Mouse (Mus musculus) kidney, embryonic 14.5 days (tissue): ENCODE measurements around the gene Zpr1. TPM values are rescaled to one million over a fixed set of nuclear protein-coding genes. Genes with fewer than 3 reads are reported as not detected.
A peak's percentile ranks its signal among the peaks of the same experiment; 100 is the strongest.

Source experiments
- ATAC-seq: fragments of 200-750 bp; cut with Nextera tagmentation; 2 replicates; pipeline ENCODE4 v1.8.0; 2017; ENCODE audit warnings: moderate number of reproducible peaks, mild to moderate bottlenecking, moderate TSS enrichment, moderate library complexity; ENCODE audit not compliant: low FRiP score, low TSS enrichment
- H3K27ac ChIP-seq: fragments of 300-500 bp; sonication (generic); 2 replicates; pipeline ENCODE4 v1.5.1; 2014; ENCODE audit warnings: low read depth, mild to moderate bottlenecking, low read length, moderate library complexity, mixed read lengths
- H3K27me3 ChIP-seq: fragments of 300-500 bp; sonication (generic); 2 replicates; pipeline ENCODE4 v1.6.1; 2014; ENCODE audit warnings: mild to moderate bottlenecking, low read length; ENCODE audit not compliant: control insufficient read depth, insufficient read depth
- H3K36me3 ChIP-seq: fragments of 300-500 bp; sonication (generic); 2 replicates; pipeline ENCODE4 v1.6.1; 2014; ENCODE audit warnings: low read length, mixed read lengths; ENCODE audit not compliant: control insufficient read depth, insufficient read depth
- H3K4me1 ChIP-seq: fragments of 300-500 bp; sonication (generic); 2 replicates; pipeline ENCODE4 v1.6.1; 2014; ENCODE audit warnings: low read length, mixed read lengths; ENCODE audit not compliant: control insufficient read depth, insufficient read depth
- H3K4me2 ChIP-seq: fragments of 300-500 bp; sonication (generic); replicated peaks from 2 replicates; pipeline ENCODE4 v1.6.1; 2014; ENCODE audit warnings: low read depth, mild to moderate bottlenecking, low read length
- H3K4me3 ChIP-seq: fragments of 300-500 bp; sonication (generic); 2 replicates; pipeline ENCODE4 v1.5.1; 2014; ENCODE audit warnings: mild to moderate bottlenecking, low read length
- H3K9ac ChIP-seq: fragments of 300-500 bp; sonication (generic); 2 replicates; pipeline ENCODE4 v1.6.1; 2014; ENCODE audit warnings: low read depth, mild to moderate bottlenecking, low read length, moderate library complexity
- H3K9me3 ChIP-seq: fragments of 300-500 bp; sonication (generic); 2 replicates; pipeline ENCODE4 v1.6.1; 2016; ENCODE audit warnings: low read length; ENCODE audit not compliant: control insufficient read depth
- WGBS: fragments of 180-500 bp; shearing (Covaris S2); extraction: QIAGEN DNeasy Blood & Tissue Kit; methylation state at CpG from one replicate; pipeline ENCODE4 v1.1.7; 2014; 5-methylcytosine and 5-hydroxymethylcytosine counted together
- polyA plus RNA-seq: library from polyadenylated mRNA; unstranded; fragments of >200 nt; fragmentation: Nextera tagmentation; extraction: Ambion mirVana; gene quantifications from 2 replicates; pipeline ENCODE4 v1.2.1, GENCODE M21; 2014

Zpr1 gene
- polyA plus RNA-seq, 1 experiment from 2014 or later, result 64.2 TPM

- Histone ChIP-seq H3K9ac (no peak overlapping the region), H3K27ac (no peak overlapping the region), H3K4me2 (peak overlapping the region; percentile 40), H3K4me3 (no peak overlapping the region), H3K9me3 (no peaks in the 10 kb centered on the region), H3K36me3 (no peaks in the 10 kb centered on the region), H3K4me1 (peaks cover 12% of the 10 kb centered on the region), H3K27me3 (peaks cover 3% of the 10 kb centered on the region)
- WGBS, result 23% methylated on average over 24 of the region's 24 CpGs
- 0 out of 2 replicates have a peak, but pooled peaks have one; percentile 33 for ATAC-seq
Measured at GRCm38 (mm10) chr9:46329801-46330585, 57.1 kb downstream of the Zpr1 start.

- Histone ChIP-seq H3K9me3 (no peaks in the 10 kb centered on the region), H3K27me3 (peaks cover 3% of the 10 kb centered on the region), H3K4me1 (peaks cover 12% of the 10 kb centered on the region), H3K4me2 (no peak overlapping the region), H3K9ac (no peak overlapping the region), H3K27ac (no peak overlapping the region), H3K36me3 (no peaks in the 10 kb centered on the region), H3K4me3 (no peak overlapping the region)
- ATAC-seq, result no peak
- 54% methylated on average over 6 of the region's 6 CpGs for WGBS
Measured at GRCm38 (mm10) chr9:46330586-46330895, 57.7 kb downstream of the Zpr1 start.

GRCm38 (mm10) chr9:46331301-46331700, 58.4 kb downstream of the Zpr1 start:
- 86% methylated on average over 1 of the region's 1 CpGs for WGBS
- no peak overlapping the region for H3K4me3 ChIP-seq
- H3K36me3 ChIP-seq, result no peaks in the 10 kb centered on the region
- no peak for ATAC-seq
- peaks cover 12% of the 10 kb centered on the region for H3K4me1 ChIP-seq
- H3K9ac ChIP-seq, result no peak overlapping the region
- peaks cover 3% of the 10 kb centered on the region for H3K27me3 ChIP-seq
- no peak overlapping the region for H3K27ac ChIP-seq
- no peaks in the 10 kb centered on the region for H3K9me3 ChIP-seq
- no peak overlapping the region for H3K4me2 ChIP-seq

Other genes starting within 250 kb of the Zpr1 start
- 2.6 and 3.1 TPM in 2 replicates for gene Apoa1, start 44.5 kb upstream of the Zpr1 start, polyA plus RNA-seq
- gene Apoc3, start 37.4 kb upstream of the Zpr1 start, polyA plus RNA-seq, result not detected in 2 replicates
- not detected in 2 replicates for gene Apoa4, start 32.4 kb upstream of the Zpr1 start, polyA plus RNA-seq
- not detected in 2 replicates for gene Apoa5, start 4.4 kb upstream of the Zpr1 start, polyA plus RNA-seq
- gene Bud13, start 9.9 kb downstream of the Zpr1 start, polyA plus RNA-seq, result 23.0 and 28.6 TPM in 2 replicates
- 0.23 TPM in 1 of 2 replicates, not detected in the other for gene 4931429L15Rik, start 46.9 kb downstream of the Zpr1 start, polyA plus RNA-seq